Mouse (Mus musculus) embryo, embryonic 10 days (tissue): ENCODE measurements around the gene Ucn2.

Experiments used
- DNase-seq: peaks from one replicate; pipeline ENCODE4 v3.0.0-alpha.2; 2015; ENCODE audit warnings: low spot score

Gene Ucn2

GRCm38 (mm10) chr9:108985710-108986109 lies at the start of gene Ucn2:
Gene Ucn2, plus strand, starts transcription at chr9:108986010.
- no peak for DNase-seq

- DNase-seq = peak; percentile 98
Observed at GRCm38 (mm10) chr9:108936418-108937364, 49.1 kb upstream of the Ucn2 start, which contains the start of gene Uqcrc1. Gene Uqcrc1, plus strand, starts transcription at chr9:108936633.

- DNase-seq = no peak
Observed at GRCm38 (mm10) chr9:108945111-108945510, 40.7 kb upstream of the Ucn2 start.

- no peak for DNase-seq
Observed at GRCm38 (mm10) chr9:108945608-108946007, 40.2 kb upstream of the Ucn2 start.

- peak; percentile 39 for DNase-seq
Observed at GRCm38 (mm10) chr9:108949231-108949966, 36.4 kb upstream of the Ucn2 start.

GRCm38 (mm10) chr9:108949967-108950728 lies 35.7 kb upstream of the Ucn2 start:
- no peak for DNase-seq

- DNase-seq = no peak
Observed at GRCm38 (mm10) chr9:108953081-108953636, 32.7 kb upstream of the Ucn2 start, which contains the start of gene Col7a1. Gene Col7a1, plus strand, starts transcription at chr9:108953586.

- DNase-seq = no peak
Observed at GRCm38 (mm10) chr9:108955241-108955640, 30.6 kb upstream of the Ucn2 start.

GRCm38 (mm10) chr9:108955846-108956245 lies 30.0 kb upstream of the Ucn2 start:
- no peak for DNase-seq

GRCm38 (mm10) chr9:108963577-108963976 lies 22.2 kb upstream of the Ucn2 start:
- no peak for DNase-seq

GRCm38 (mm10) chr9:108964338-108964737 lies 21.5 kb upstream of the Ucn2 start:
- no peak for DNase-seq

GRCm38 (mm10) chr9:108970623-108971022 lies 15.2 kb upstream of the Ucn2 start:
- DNase-seq = no peak

- no peak for DNase-seq
Observed at GRCm38 (mm10) chr9:108976483-108976882, 9.3 kb upstream of the Ucn2 start.

GRCm38 (mm10) chr9:108977966-108978365 lies 7.8 kb upstream of the Ucn2 start:
- DNase-seq = no peak

GRCm38 (mm10) chr9:108982498-108982897 lies 3.3 kb upstream of the Ucn2 start:
- no peak for DNase-seq

GRCm38 (mm10) chr9:108983209-108983608 lies 2.6 kb upstream of the Ucn2 start:
- no peak for DNase-seq

GRCm38 (mm10) chr9:108987704-108988350 lies 2.0 kb downstream of the Ucn2 start:
- no peak for DNase-seq

GRCm38 (mm10) chr9:108989802-108990461 lies 4.1 kb downstream of the Ucn2 start:
- no peak for DNase-seq

GRCm38 (mm10) chr9:108990462-108990820 lies 4.6 kb downstream of the Ucn2 start:
- DNase-seq = no peak

- DNase-seq = peak; percentile 99
Observed at GRCm38 (mm10) chr9:108991428-108992084, 5.7 kb downstream of the Ucn2 start, which contains the start of gene Pfkfb4. Gene Pfkfb4, plus strand, starts transcription at chr9:108991778.
